Comparison of ENCODE assay signal across 14 mouse cellular contexts in genomic region chr4:142638733-142639339, GRCm38 (mm10).
DNase-seq lines count a peak whose midpoint lies in the region; ATAC-seq and TF ChIP-seq lines count a peak whose summit lies in the region.
"Had no signal": no experiment of that assay in that cellular context is flagged by ENCODE, and none has a peak within 500 bp of the region (broad histone marks: within the 10 kb centered on the region; RNA-seq: fewer than 3 reads in every experiment).

No protein-coding gene starts in this region.

- TF ChIP-seq CTCF in midbrain, postnatal 0 days (IDR thresholded peaks at IDR 0.05), result no peak

- no peaks in the 10 kb centered on the region for H3K9me3 ChIP-seq in midbrain, embryonic 10.5 days (replicated peaks)
- H3K9me3 ChIP-seq in midbrain, postnatal 0 days (ENCODE audit: low read length), result no peaks in the 10 kb centered on the region
- no peaks in the 10 kb centered on the region for H3K9me3 ChIP-seq in hindbrain, embryonic 14.5 days (ENCODE audit: control insufficient read depth, low read length)
- no peaks in the 10 kb centered on the region for H3K9me3 ChIP-seq in stomach, embryonic 16.5 days (replicated peaks; ENCODE audit: control insufficient read depth, low read length)
- no peaks in the 10 kb centered on the region for H3K9me3 ChIP-seq in intestine, embryonic 15.5 days
- H3K9me3 ChIP-seq: heart, embryonic 13.5 days had no signal

- H3K27me3 ChIP-seq in midbrain, embryonic 10.5 days (ENCODE audit: low read depth, poor library complexity, severe bottlenecking), result no peaks in the 10 kb centered on the region
- H3K27me3 ChIP-seq in midbrain, postnatal 0 days (ENCODE audit: insufficient read depth, low read length), result no peaks in the 10 kb centered on the region
- H3K27me3 ChIP-seq in hindbrain, embryonic 14.5 days (ENCODE audit: control insufficient read depth, insufficient read depth, low read length), result no peaks in the 10 kb centered on the region
- no peaks in the 10 kb centered on the region for H3K27me3 ChIP-seq in stomach, embryonic 16.5 days (ENCODE audit: control insufficient read depth, insufficient read depth, low read length)
- H3K27me3 ChIP-seq in intestine, embryonic 15.5 days (replicated peaks), result no peaks in the 10 kb centered on the region

- peaks cover 20% of the 10 kb centered on the region for H3K4me1 ChIP-seq in midbrain, embryonic 10.5 days
- peaks cover 12% of the 10 kb centered on the region; the same call in 1 of the 2 replicates for H3K4me1 ChIP-seq in midbrain, postnatal 0 days (ENCODE audit: insufficient read depth, low read length)
- peaks cover 8% of the 10 kb centered on the region; the same call in 1 of the 2 replicates for H3K4me1 ChIP-seq in hindbrain, embryonic 14.5 days (replicated peaks; ENCODE audit: control insufficient read depth, insufficient read depth, low read length)
- peaks cover 8% of the 10 kb centered on the region; the same call in 1 of the 2 replicates for H3K4me1 ChIP-seq in stomach, embryonic 16.5 days (ENCODE audit: control insufficient read depth, insufficient read depth, low read length)
- H3K4me1 ChIP-seq in intestine, embryonic 15.5 days (replicated peaks), result no peaks in the 10 kb centered on the region

- H3K27ac ChIP-seq in midbrain, embryonic 10.5 days (replicated peaks), result peak overlapping the region; percentile 65
- no peak overlapping the region for H3K27ac ChIP-seq in midbrain, postnatal 0 days (ENCODE audit: low read depth, low read length)
- H3K27ac ChIP-seq in hindbrain, embryonic 14.5 days, result no peak overlapping the region; the same call in 1 of the 2 replicates
- H3K27ac ChIP-seq in stomach, embryonic 16.5 days (ENCODE audit: low read length), result peak overlapping the region; percentile 36
- no peak overlapping the region for H3K27ac ChIP-seq in intestine, embryonic 15.5 days
- H3K27ac ChIP-seq: heart, embryonic 13.5 days had no signal

- no peaks in the 10 kb centered on the region for H3K36me3 ChIP-seq in midbrain, embryonic 10.5 days
- H3K36me3 ChIP-seq in midbrain, postnatal 0 days (ENCODE audit: insufficient read depth, low read length), result no peaks in the 10 kb centered on the region
- H3K36me3 ChIP-seq in hindbrain, embryonic 14.5 days (replicated peaks; ENCODE audit: control insufficient read depth, insufficient read depth), result no peaks in the 10 kb centered on the region
- no peaks in the 10 kb centered on the region for H3K36me3 ChIP-seq in stomach, embryonic 16.5 days (ENCODE audit: control insufficient read depth, insufficient read depth, low read length)
- no peaks in the 10 kb centered on the region for H3K36me3 ChIP-seq in intestine, embryonic 15.5 days
- H3K36me3 ChIP-seq: G1E; heart, embryonic 13.5 days had no signal

- no peak for ATAC-seq in midbrain, postnatal 0 days (ENCODE audit: low FRiP score)
- ATAC-seq in hindbrain, embryonic 14.5 days (ENCODE audit: low FRiP score), result no peak
- no peak; the same call in 1 of the 2 replicates for ATAC-seq in stomach, embryonic 16.5 days (ENCODE audit: insufficient read depth, low FRiP score)
- ATAC-seq in intestine, embryonic 15.5 days, result no peak

- no peak overlapping the region for H3K4me3 ChIP-seq in midbrain, embryonic 10.5 days
- H3K4me3 ChIP-seq in midbrain, postnatal 0 days (ENCODE audit: low read depth, low read length), result no peak overlapping the region
- no peak overlapping the region for H3K4me3 ChIP-seq in hindbrain, embryonic 14.5 days (replicated peaks; ENCODE audit: low read length)
- no peak overlapping the region for H3K4me3 ChIP-seq in stomach, embryonic 16.5 days (replicated peaks; ENCODE audit: low read length)
- H3K4me3 ChIP-seq in intestine, embryonic 15.5 days (replicated peaks), result no peak overlapping the region
- H3K4me3 ChIP-seq: heart, embryonic 13.5 days had no signal

- H3K9ac ChIP-seq in midbrain, postnatal 0 days (replicated peaks; ENCODE audit: low read length, poor library complexity, severe bottlenecking), result no peak overlapping the region
- peak overlapping the region; percentile 9; the same call in 1 of the 2 replicates for H3K9ac ChIP-seq in hindbrain, embryonic 14.5 days
- 0 out of 2 replicates have a peak overlapping the region, but pooled peaks have one; percentile 18 for H3K9ac ChIP-seq in stomach, embryonic 16.5 days (ENCODE audit: low read length)
- H3K9ac ChIP-seq in intestine, embryonic 15.5 days, result no peak overlapping the region
- H3K9ac ChIP-seq: heart, embryonic 13.5 days had no signal

- 49% methylated on average over 13 of the region's 13 CpGs for WGBS in midbrain, embryonic 10.5 days
- 20% methylated on average over 13 of the region's 13 CpGs for WGBS in midbrain, postnatal 0 days
- WGBS in hindbrain, embryonic 14.5 days, result 20% methylated on average over 13 of the region's 13 CpGs
- WGBS in stomach, embryonic 16.5 days, result 46% methylated on average over 13 of the region's 13 CpGs
- 57% methylated on average over 13 of the region's 13 CpGs for WGBS in intestine, embryonic 15.5 days

- peak; percentile 57 to 61 for DNase-seq in cerebellum, postnatal 10 days
- DNase-seq in cerebellum, postnatal 4 days (ENCODE audit: low spot score in 2 of 2), result no peak
- no peak for DNase-seq in midbrain, embryonic 10.5 days (ENCODE audit: low spot score)
- no peak for DNase-seq in midbrain, postnatal 0 days (ENCODE audit: low spot score)
- DNase-seq in hindbrain, embryonic 14.5 days (ENCODE audit: low spot score), result no peak
- no peak for DNase-seq in kidney, adult 9 months
- DNase-seq: kidney, adult 11 months; lung, postnatal 4 days; right cerebral cortex, postnatal 4 days; thymus, adult 18-20 months had no signal

- H3K4me2 ChIP-seq in midbrain, postnatal 0 days (ENCODE audit: low read depth, low read length, poor library complexity, severe bottlenecking), result no peak overlapping the region
- H3K4me2 ChIP-seq in hindbrain, embryonic 14.5 days (replicated peaks), result no peak overlapping the region
- H3K4me2 ChIP-seq in stomach, embryonic 16.5 days (ENCODE audit: low read depth, low read length), result no peak overlapping the region
- H3K4me2 ChIP-seq in intestine, embryonic 15.5 days (replicated peaks), result no peak overlapping the region
- H3K4me2 ChIP-seq: heart, embryonic 13.5 days had no signal

Comparison
In these comparisons a context has a peak if more than half of its experiments do, and no peak if none do; other contexts are left out.
1. DNase-seq: peak in cerebellum, postnatal 10 days (2 of 2); none in cerebellum, postnatal 4 days (0 of 2), midbrain, embryonic 10.5 days (single experiment), midbrain, postnatal 0 days (single experiment), hindbrain, embryonic 14.5 days (single experiment) and kidney, adult 9 months (single experiment).
2. H3K27ac ChIP-seq: peak in midbrain, embryonic 10.5 days (single experiment) and stomach, embryonic 16.5 days (single experiment); none in midbrain, postnatal 0 days (single experiment), hindbrain, embryonic 14.5 days (single experiment) and intestine, embryonic 15.5 days (single experiment).
3. H3K9ac ChIP-seq: peak in hindbrain, embryonic 14.5 days (single experiment) and stomach, embryonic 16.5 days (single experiment); none in midbrain, postnatal 0 days (single experiment) and intestine, embryonic 15.5 days (single experiment).